Mouse (Mus musculus) forebrain, embryonic 15.5 days (tissue): ENCODE results near the gene Nanog. TPM values are rescaled to one million over a fixed set of nuclear protein-coding genes. Genes with fewer than 3 reads are reported as not detected.

Source experiments
- ATAC-seq: fragments of 200-750 bp; cut with Nextera tagmentation; replicated peaks from 2 replicates; pipeline ENCODE4 v1.8.0; 2017; ENCODE audit warnings: mild to moderate bottlenecking, moderate TSS enrichment, moderate library complexity
- H3K27ac ChIP-seq: fragments of 300-500 bp; sonication (generic); replicated peaks from 2 replicates; pipeline ENCODE4 v1.5.1; 2015; ENCODE audit warnings: mild to moderate bottlenecking, inconsistent platforms
- H3K27me3 ChIP-seq: fragments of 300-500 bp; sonication (generic); 2 replicates; pipeline ENCODE4 v1.6.1; 2015; ENCODE audit warnings: inconsistent platforms
- H3K36me3 ChIP-seq: fragments of 300-500 bp; sonication (generic); 2 replicates; pipeline ENCODE4 v1.6.1; 2015; ENCODE audit warnings: mild to moderate bottlenecking, inconsistent platforms
- H3K4me1 ChIP-seq: fragments of 300-500 bp; sonication (generic); 2 replicates; pipeline ENCODE4 v1.6.1; 2015; ENCODE audit warnings: inconsistent platforms
- H3K4me2 ChIP-seq: fragments of 300-500 bp; sonication (generic); replicated peaks from 2 replicates; pipeline ENCODE4 v1.6.1; 2015; ENCODE audit warnings: mild to moderate bottlenecking, inconsistent platforms
- H3K4me3 ChIP-seq: fragments of 300-500 bp; sonication (generic); 2 replicates; pipeline ENCODE4 v1.5.1; 2015; ENCODE audit warnings: mild to moderate bottlenecking, inconsistent platforms
- H3K9ac ChIP-seq: fragments of 300-500 bp; sonication (generic); replicated peaks from 2 replicates; pipeline ENCODE4 v1.6.1; 2015; ENCODE audit warnings: mild to moderate bottlenecking, inconsistent platforms
- H3K9me3 ChIP-seq: fragments of 300-500 bp; sonication (generic); 2 replicates; pipeline ENCODE4 v1.6.1; 2016; ENCODE audit warnings: inconsistent platforms
- WGBS: fragments of 180-500 bp; shearing (Covaris S2); methylation state at CpG from one replicate; pipeline ENCODE4 v1.1.7; 2015; ENCODE audit warnings: mixed read lengths; 5-methylcytosine and 5-hydroxymethylcytosine counted together
- polyA plus RNA-seq: library from polyadenylated mRNA; unstranded; fragments of >200 nt; fragmentation: Nextera tagmentation; extraction: Ambion mirVana; gene quantifications from 2 replicates; pipeline ENCODE4 v1.2.1, GENCODE M21; 2015

The Nanog gene
- polyA plus RNA-seq, 1 experiment from 2014 or later = 0.29 TPM

- no peaks in the 10 kb centered on the region for H3K36me3 ChIP-seq
- no peak for ATAC-seq
- no peak overlapping the region for H3K4me3 ChIP-seq
- no peak overlapping the region for H3K9ac ChIP-seq
- no peak overlapping the region for H3K27ac ChIP-seq
- H3K9me3 ChIP-seq = no peaks in the 10 kb centered on the region
- 26% methylated on average over 11 of the region's 11 CpGs for WGBS
- H3K4me1 ChIP-seq = peaks cover 23% of the 10 kb centered on the region
- no peak overlapping the region for H3K4me2 ChIP-seq
- H3K27me3 ChIP-seq = peaks cover 17% of the 10 kb centered on the region; the same call in 1 of the 2 replicates
Observed at GRCm38 (mm10) chr6:122743353-122743752, 36.1 kb downstream of the Nanog start.

DNA sequence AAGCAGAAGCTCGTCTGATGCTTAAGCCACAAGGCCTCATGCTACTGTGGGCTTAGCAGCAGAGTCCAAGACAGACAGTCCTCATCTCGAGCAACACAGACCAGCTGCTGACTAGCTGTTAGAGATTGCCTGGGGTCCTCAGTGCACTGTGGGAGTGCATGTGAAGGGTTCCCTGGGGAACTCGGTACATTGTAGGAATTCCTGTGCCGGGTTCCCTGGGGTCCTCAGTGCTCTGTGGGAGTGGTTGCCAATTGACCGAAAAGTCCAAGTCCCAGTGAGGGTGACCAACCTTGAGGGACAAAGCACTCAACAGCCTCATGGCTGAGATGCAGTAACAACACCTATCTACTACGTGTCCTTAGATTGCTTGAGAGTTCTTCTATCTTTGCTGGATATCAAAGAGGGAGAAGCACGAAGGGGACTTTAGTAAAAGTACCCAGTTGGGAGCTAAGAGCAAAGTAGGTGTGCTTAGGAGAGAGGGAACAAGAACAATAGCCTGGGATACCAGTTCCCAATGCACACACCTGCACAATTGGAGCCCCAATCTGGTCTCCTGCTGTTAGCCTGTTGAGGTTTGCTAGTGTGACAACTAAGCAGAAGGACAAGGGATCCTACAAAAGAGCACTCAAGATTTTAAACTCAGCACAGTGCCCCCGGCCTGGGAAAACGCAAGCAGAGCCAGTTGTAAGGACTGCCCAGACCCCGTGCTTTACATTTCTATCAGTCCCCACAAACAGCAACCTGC is 37.4 kb downstream of the Nanog start:
- no peaks in the 10 kb centered on the region for H3K36me3 ChIP-seq
- ATAC-seq = no peak
- H3K9me3 ChIP-seq = no peaks in the 10 kb centered on the region
- H3K4me3 ChIP-seq = no peak overlapping the region
- no peak overlapping the region for H3K27ac ChIP-seq
- no peak overlapping the region for H3K9ac ChIP-seq
- 30% methylated on average over 10 of the region's 10 CpGs for WGBS
- H3K4me1 ChIP-seq = peaks cover 23% of the 10 kb centered on the region
- H3K4me2 ChIP-seq = no peak overlapping the region
- H3K27me3 ChIP-seq = peaks cover 17% of the 10 kb centered on the region; the same call in 1 of the 2 replicates

- WGBS = 72% methylated on average over 6 of the region's 6 CpGs
- no peaks in the 10 kb centered on the region for H3K9me3 ChIP-seq
- H3K4me2 ChIP-seq = no peak overlapping the region
- no peak overlapping the region for H3K4me3 ChIP-seq
- ATAC-seq = no peak
- H3K36me3 ChIP-seq = no peaks in the 10 kb centered on the region
- H3K27ac ChIP-seq = no peak overlapping the region
- no peaks in the 10 kb centered on the region for H3K4me1 ChIP-seq
- H3K9ac ChIP-seq = no peak overlapping the region
- no peaks in the 10 kb centered on the region for H3K27me3 ChIP-seq
Observed at GRCm38 (mm10) chr6:122750579-122750978, 43.3 kb downstream of the Nanog start.

DNA sequence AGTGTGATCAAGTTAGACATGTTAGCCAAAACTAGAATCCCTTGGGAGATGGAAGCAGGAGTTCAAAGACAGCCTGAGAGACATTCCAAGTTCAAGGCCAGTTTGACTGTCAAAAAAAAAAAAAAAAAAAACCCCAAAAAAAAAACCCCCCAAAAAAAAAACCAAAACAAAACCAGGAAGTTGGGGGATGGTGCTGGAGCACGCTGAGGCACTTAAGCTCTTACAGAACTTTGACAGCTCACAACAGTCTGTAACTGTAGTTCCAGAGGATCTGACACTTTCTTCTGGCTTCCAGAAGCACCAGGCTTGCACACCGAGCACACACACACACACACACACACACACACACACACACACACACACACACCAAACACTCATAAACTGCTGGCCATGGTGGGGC is 48.6 kb downstream of the Nanog start:
- no peak for ATAC-seq
- no peak overlapping the region for H3K4me3 ChIP-seq
- H3K4me1 ChIP-seq = no peaks in the 10 kb centered on the region
- 81% methylated on average over 2 of the region's 2 CpGs for WGBS
- no peak overlapping the region for H3K9ac ChIP-seq
- H3K9me3 ChIP-seq = no peaks in the 10 kb centered on the region
- H3K4me2 ChIP-seq = no peak overlapping the region
- no peaks in the 10 kb centered on the region for H3K27me3 ChIP-seq
- H3K36me3 ChIP-seq = no peaks in the 10 kb centered on the region
- no peak overlapping the region for H3K27ac ChIP-seq

- H3K27me3 ChIP-seq = 0 out of 2 replicates have a peak, but pooled peaks cover 5% of the 10 kb centered on the region
- H3K9me3 ChIP-seq = no peaks in the 10 kb centered on the region
- H3K4me2 ChIP-seq = no peak overlapping the region
- H3K4me3 ChIP-seq = no peak overlapping the region
- 57% methylated on average over 5 of the region's 5 CpGs for WGBS
- 0 out of 2 replicates have a peak, but pooled peaks cover 3% of the 10 kb centered on the region for H3K4me1 ChIP-seq
- H3K36me3 ChIP-seq = no peaks in the 10 kb centered on the region
- H3K27ac ChIP-seq = no peak overlapping the region
- no peak for ATAC-seq
- no peak overlapping the region for H3K9ac ChIP-seq
Observed at GRCm38 (mm10) chr6:122758732-122759131, 51.4 kb downstream of the Nanog start.

GRCm38 (mm10) chr6:122761011-122761599 is 53.8 kb downstream of the Nanog start:
- peaks cover 16% of the 10 kb centered on the region for H3K4me1 ChIP-seq
- H3K9me3 ChIP-seq = no peaks in the 10 kb centered on the region
- H3K27ac ChIP-seq = peak overlapping the region; percentile 69
- under 1% methylated on average over 11 of the region's 11 CpGs for WGBS
- H3K27me3 ChIP-seq = 0 out of 2 replicates have a peak, but pooled peaks cover 5% of the 10 kb centered on the region
- H3K4me3 ChIP-seq = peak overlapping the region; percentile 48
- H3K4me2 ChIP-seq = peak overlapping the region; percentile 46
- ATAC-seq = peak; percentile 82
- no peaks in the 10 kb centered on the region for H3K36me3 ChIP-seq
- peak overlapping the region; percentile 46 for H3K9ac ChIP-seq

DNA sequence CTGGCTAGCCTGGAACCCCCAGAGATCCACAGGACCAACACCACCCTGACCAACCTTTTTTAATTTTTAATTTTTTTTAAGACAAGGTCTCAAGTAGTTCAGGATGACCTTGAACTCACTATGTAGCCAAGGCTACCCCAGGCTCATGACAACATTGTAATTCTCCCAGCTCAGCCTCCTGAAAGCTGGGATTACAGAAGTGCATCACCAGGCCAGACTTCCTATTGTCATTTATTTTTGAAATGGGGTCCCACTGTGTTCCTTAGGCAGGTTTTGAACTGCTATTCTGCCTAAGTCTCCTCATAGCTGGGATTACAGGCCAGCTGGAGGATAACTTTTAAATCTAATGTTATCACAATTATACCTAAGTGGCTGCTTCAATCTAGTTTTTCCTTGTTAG is 54.6 kb downstream of the Nanog start:
- no peak overlapping the region for H3K9ac ChIP-seq
- H3K4me3 ChIP-seq = no peak overlapping the region
- 0 out of 2 replicates have a peak overlapping the region, but pooled peaks have one; percentile 46 for H3K4me2 ChIP-seq

GRCm38 (mm10) chr6:122762480-122762879 is 55.2 kb downstream of the Nanog start:
- no peaks in the 10 kb centered on the region for H3K36me3 ChIP-seq
- no peak overlapping the region for H3K4me2 ChIP-seq
- 71% methylated on average over 3 of the region's 3 CpGs for WGBS
- H3K4me1 ChIP-seq = peaks cover 17% of the 10 kb centered on the region
- H3K4me3 ChIP-seq = no peak overlapping the region
- no peak for ATAC-seq
- 0 out of 2 replicates have a peak, but pooled peaks cover 5% of the 10 kb centered on the region for H3K27me3 ChIP-seq
- no peak overlapping the region for H3K9ac ChIP-seq
- no peaks in the 10 kb centered on the region for H3K9me3 ChIP-seq
- no peak overlapping the region for H3K27ac ChIP-seq

More for the DNA sequence above, 54.6 kb downstream of the Nanog start:
- Histone ChIP-seq H3K27ac (no peak overlapping the region), H3K27me3 (0 out of 2 replicates have a peak, but pooled peaks cover 5% of the 10 kb centered on the region), H3K4me1 (peaks cover 17% of the 10 kb centered on the region), H3K36me3 (no peaks in the 10 kb centered on the region), H3K9me3 (no peaks in the 10 kb centered on the region)
- no peak for ATAC-seq

DNA sequence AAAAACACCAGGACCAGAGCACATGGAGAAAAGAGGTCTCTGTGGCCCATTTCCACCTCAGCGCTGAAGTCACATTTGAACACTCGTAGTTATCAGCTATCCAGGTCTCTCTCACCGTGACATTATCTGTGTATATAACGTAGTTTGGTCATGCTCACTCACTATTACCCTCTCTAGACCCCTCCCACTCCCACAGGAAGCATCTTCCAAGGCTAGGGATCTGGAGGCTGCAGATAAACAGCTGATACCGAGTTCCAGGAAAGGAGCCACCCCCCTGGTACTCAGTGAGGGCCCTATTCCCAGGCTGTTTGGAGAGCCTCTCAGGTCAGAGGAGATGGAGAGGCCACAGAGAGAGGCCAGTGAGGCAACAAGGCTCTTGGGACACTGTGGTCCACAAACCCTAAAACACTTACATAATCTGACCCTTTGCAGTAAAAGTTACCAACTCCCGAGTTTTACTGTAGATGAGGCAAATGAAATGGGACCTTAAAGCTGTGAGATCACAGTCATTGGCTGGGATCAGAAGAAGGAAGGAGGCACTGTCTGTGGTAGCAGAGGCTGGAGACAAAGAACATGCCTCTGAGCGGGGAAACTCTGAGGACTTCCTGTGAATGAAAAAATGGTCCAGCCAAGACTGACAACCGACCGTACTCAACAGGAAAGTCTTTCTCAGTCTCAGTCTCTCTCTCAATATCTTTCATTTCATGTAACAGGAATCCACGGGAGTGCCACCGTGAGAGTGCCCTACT is 55.8 kb downstream of the Nanog start:
- no peak overlapping the region for H3K9ac ChIP-seq
- 0 out of 2 replicates have a peak, but pooled peaks cover 5% of the 10 kb centered on the region for H3K27me3 ChIP-seq
- H3K4me3 ChIP-seq = no peak overlapping the region
- H3K4me2 ChIP-seq = no peak overlapping the region
- H3K27ac ChIP-seq = no peak overlapping the region
- WGBS = 81% methylated on average over 11 of the region's 11 CpGs
- H3K4me1 ChIP-seq = peaks cover 17% of the 10 kb centered on the region
- ATAC-seq = no peak
- H3K36me3 ChIP-seq = no peaks in the 10 kb centered on the region
- no peaks in the 10 kb centered on the region for H3K9me3 ChIP-seq

GRCm38 (mm10) chr6:122763844-122764445 is 56.7 kb downstream of the Nanog start:
- Histone ChIP-seq H3K27me3 (0 out of 2 replicates have a peak, but pooled peaks cover 5% of the 10 kb centered on the region), H3K4me3 (peak overlapping the region; percentile 65), H3K4me2 (peak overlapping the region; percentile 92), H3K9ac (peak overlapping the region; percentile 75), H3K4me1 (peaks cover 17% of the 10 kb centered on the region), H3K27ac (peak overlapping the region; percentile 85), H3K9me3 (no peaks in the 10 kb centered on the region), H3K36me3 (no peaks in the 10 kb centered on the region)
- ATAC-seq = peak; percentile 31
- 31% methylated on average over 17 of the region's 17 CpGs for WGBS
